Mouse (Mus musculus) MEL (cell line): ENCODE measurements around the gene Dgkb. TPM values are rescaled to one million over a fixed set of nuclear protein-coding genes. Genes with fewer than 3 reads are reported as not detected.

ENCODE experiments used
- DNase-seq: peaks from one replicate; pipeline ENCODE4 v3.0.0; 2011; ENCODE audit warnings: low read depth, low spot score
- H3K27ac ChIP-seq: 2 replicates; pipeline ENCODE4 v1.5.1; 2012; ENCODE audit warnings: low read depth, mild to moderate bottlenecking, control low read depth, low read length, moderate library complexity; ENCODE audit not compliant: control insufficient read depth
- H3K27me3 ChIP-seq, 2 experiments: fragments of 150-350 bp in 1 of 2; sonication (generic) in 1 of 2; 2 replicates each; pipeline ENCODE4 v1.6.1; 2012; ENCODE audit warnings: low read length in 2 of 2, mild to moderate bottlenecking in 2 of 2, improper control_type of control experiment in 1 of 2, moderate library complexity in 1 of 2; ENCODE audit not compliant: insufficient read depth in 2 of 2, control insufficient read depth in 1 of 2
- H3K36me3 ChIP-seq, 2 experiments: 2 replicates each; pipeline ENCODE4 v1.6.1; 2012 to 2014; ENCODE audit warnings: low read length in 2 of 2, improper control_type of control experiment in 1 of 2, inconsistent platforms in 1 of 2, mild to moderate bottlenecking in 1 of 2; ENCODE audit not compliant: insufficient read depth in 2 of 2, control insufficient read depth in 1 of 2
- H3K4me1 ChIP-seq, 2 experiments: fragments of 150-350 bp in 1 of 2; sonication (generic) in 1 of 2; 2 replicates each; pipeline ENCODE4 v1.6.1; 2012; ENCODE audit warnings: low read length in 2 of 2, improper control_type of control experiment in 1 of 2, mild to moderate bottlenecking in 1 of 2; ENCODE audit not compliant: insufficient read depth in 2 of 2, control insufficient read depth in 1 of 2
- H3K4me3 ChIP-seq, 2 experiments: fragments of 150-350 bp in 1 of 2; sonication (generic) in 1 of 2; 2 replicates each; pipeline ENCODE4 v1.5.1; 2012; ENCODE audit warnings: low read depth in 2 of 2, low read length in 2 of 2, mild to moderate bottlenecking in 2 of 2, moderate library complexity in 2 of 2, control low read depth in 1 of 2, improper control_type of control experiment in 1 of 2; ENCODE audit not compliant: control insufficient read depth in 1 of 2, insufficient read depth in 1 of 2
- H3K79me2 ChIP-seq: 2 replicates; pipeline ENCODE4 v1.6.1; 2012; ENCODE audit warnings: mild to moderate bottlenecking, low read length, moderate library complexity; ENCODE audit not compliant: control insufficient read depth, poor library complexity, insufficient read depth
- H3K9ac ChIP-seq: 2 replicates; pipeline ENCODE4 v1.6.1; 2012; ENCODE audit warnings: low read depth, mild to moderate bottlenecking, control low read depth, low read length, moderate library complexity; ENCODE audit not compliant: control insufficient read depth, poor library complexity, severe bottlenecking
- H3K9me3 ChIP-seq: fragments of 150-350 bp; sonication (generic); replicated peaks from 2 replicates; pipeline ENCODE4 v1.6.1; 2012; ENCODE audit warnings: mild to moderate bottlenecking, low read length, improper control_type of control experiment, moderate library complexity; ENCODE audit not compliant: insufficient read depth
- ELF1 ChIP-seq: IDR thresholded peaks from 2 replicates; pipeline ENCODE4 v1.6.1; 2014; ENCODE audit warnings: low read depth, mild to moderate bottlenecking, inconsistent platforms, low read length, improper control_type of control experiment, moderate library complexity
- HCFC1 ChIP-seq: IDR thresholded peaks from 2 replicates; pipeline ENCODE4 v1.6.1; 2012; ENCODE audit warnings: low read depth, mild to moderate bottlenecking, inconsistent platforms, low read length, improper control_type of control experiment, moderate library complexity
- MEF2A ChIP-seq: IDR thresholded peaks from 2 replicates; pipeline ENCODE4 v1.6.1; 2014; ENCODE audit warnings: low read depth, mild to moderate bottlenecking, inconsistent platforms, low read length, improper control_type of control experiment; ENCODE audit not compliant: poor library complexity, insufficient replicate concordance, severe bottlenecking; ENCODE audit errors: extremely low read depth
- MYC ChIP-seq: IDR thresholded peaks from 2 replicates; pipeline ENCODE4 v1.6.1; 2011; ENCODE audit warnings: low read depth, mild to moderate bottlenecking, low read length, improper control_type of control experiment, moderate library complexity
- RAD21 ChIP-seq: IDR thresholded peaks from 2 replicates; pipeline ENCODE4 v1.6.1; 2011; ENCODE audit warnings: mild to moderate bottlenecking, low read depth, low read length, improper control_type of control experiment
- SMC3 ChIP-seq: IDR thresholded peaks from 2 replicates; pipeline ENCODE4 v1.6.1; 2011; ENCODE audit warnings: low read depth, low read length, improper control_type of control experiment
- TAL1 ChIP-seq: IDR thresholded peaks from 2 replicates; pipeline ENCODE4 v1.6.1; 2012; ENCODE audit warnings: mild to moderate bottlenecking, inconsistent platforms, low read length, moderate library complexity, mixed read lengths
- UBTF ChIP-seq: IDR thresholded peaks from 2 replicates; pipeline ENCODE4 v1.6.1; 2012; ENCODE audit warnings: low read depth, mild to moderate bottlenecking, inconsistent platforms, low read length, improper control_type of control experiment, moderate library complexity, borderline replicate concordance; ENCODE audit not compliant: insufficient read depth
- USF1 ChIP-seq: IDR thresholded peaks from 2 replicates; pipeline ENCODE4 v1.6.1; 2014; ENCODE audit warnings: low read depth, mild to moderate bottlenecking, inconsistent platforms, low read length, improper control_type of control experiment, moderate library complexity
- ZNF384 ChIP-seq: IDR thresholded peaks from 2 replicates; pipeline ENCODE4 v1.6.1; 2012; ENCODE audit warnings: low read depth, mild to moderate bottlenecking, inconsistent platforms, low read length, improper control_type of control experiment
- polyA plus RNA-seq, 2 experiments: library from polyadenylated mRNA; stranded (reverse) in 1 of 2; unstranded in 1 of 2; fragments of >175 nt in 1 of 2; fragments of >200 nt in 1 of 2; gene quantifications; 2 replicates each; pipeline versions ENCODE4 v1.2.1 to v1.2.4; 2012; ENCODE audit warnings: low replicate concordance in 2 of 2, low read depth in 1 of 2; ENCODE audit not compliant: insufficient read length in 2 of 2, insufficient read depth in 1 of 2, missing spikeins in 1 of 2
- total RNA-seq: library from RNA; depleted of rRNA; stranded (reverse); fragments of 300-350 nt; gene quantifications from 2 replicates; pipeline ENCODE4 v1.2.3, GENCODE M21; 2012

Dgkb gene
- total and polyA plus RNA-seq, 3 experiments = not detected

- no peaks in the 10 kb centered on the region for H3K79me2 ChIP-seq
- no peak overlapping the region for H3K9ac ChIP-seq
- no peaks in the 10 kb centered on the region for H3K9me3 ChIP-seq
- TF ChIP-seq SMC3 = no peak
- H3K4me1 ChIP-seq = no peaks in the 10 kb centered on the region
- no peaks in the 10 kb centered on the region; a peak in 1 of 4 replicates for H3K27me3 ChIP-seq
- no peak for DNase-seq
- no peaks in the 10 kb centered on the region for H3K36me3 ChIP-seq
- H3K27ac ChIP-seq = no peak overlapping the region
- no peak overlapping the region for H3K4me3 ChIP-seq
Observed at GRCm38 (mm10) chr12:37881376-37881775, 63.9 kb downstream of the Dgkb start.

DNA sequence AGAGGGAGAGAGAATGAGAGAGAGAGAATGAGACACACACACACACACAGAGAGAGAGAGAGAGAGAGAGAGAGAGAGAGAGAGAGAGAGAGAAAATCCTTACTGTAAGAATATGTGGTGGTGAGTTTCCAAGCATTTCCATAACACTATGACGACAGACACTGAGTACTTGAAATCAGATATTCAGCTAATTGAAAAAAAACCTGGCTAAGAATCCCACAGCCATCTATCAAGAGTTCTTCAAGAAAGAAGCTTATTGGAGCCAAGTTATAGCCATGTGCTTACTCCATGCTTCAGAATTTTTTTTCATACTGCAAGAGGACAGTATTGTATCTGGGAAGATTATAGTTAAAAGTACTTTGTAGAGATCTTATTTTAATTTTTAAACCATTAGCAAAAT is 65.3 kb downstream of the Dgkb start:
- DNase-seq = no peak
- Histone ChIP-seq H3K9ac (no peak overlapping the region), H3K36me3 (no peaks in the 10 kb centered on the region), H3K4me3 (no peak overlapping the region), H3K4me1 (no peaks in the 10 kb centered on the region), H3K79me2 (no peaks in the 10 kb centered on the region), H3K9me3 (no peaks in the 10 kb centered on the region), H3K27me3 (no peaks in the 10 kb centered on the region; a peak in 1 of 4 replicates), H3K27ac (no peak overlapping the region)
- TF ChIP-seq UBTF = no peak
- no peak for TF ChIP-seq MEF2A

GRCm38 (mm10) chr12:37883781-37884180 is 66.3 kb downstream of the Dgkb start:
- Histone ChIP-seq H3K36me3 (no peaks in the 10 kb centered on the region), H3K9ac (no peak overlapping the region), H3K27ac (no peak overlapping the region), H3K79me2 (no peaks in the 10 kb centered on the region), H3K9me3 (no peaks in the 10 kb centered on the region), H3K4me1 (no peaks in the 10 kb centered on the region), H3K27me3 (no peaks in the 10 kb centered on the region; a peak in 1 of 4 replicates), H3K4me3 (no peak overlapping the region)
- TF ChIP-seq TAL1 = no peak
- no peak for TF ChIP-seq ELF1
- TF ChIP-seq USF1 = no peak
- no peak for DNase-seq

GRCm38 (mm10) chr12:37888591-37888990 is 71.1 kb downstream of the Dgkb start:
- Histone ChIP-seq H3K27me3 (no peaks in the 10 kb centered on the region), H3K9ac (no peak overlapping the region), H3K4me3 (no peak overlapping the region), H3K4me1 (no peaks in the 10 kb centered on the region), H3K79me2 (no peaks in the 10 kb centered on the region), H3K27ac (no peak overlapping the region), H3K36me3 (no peaks in the 10 kb centered on the region), H3K9me3 (no peaks in the 10 kb centered on the region)
- no peak for DNase-seq
- TF ChIP-seq MEF2A (no peak), HCFC1 (no peak), ZNF384 (no peak), MYC (no peak), SMC3 (no peak), RAD21 (no peak)
